Mouse (Mus musculus): ENCODE measurements around the gene Kyat1. TPM values are rescaled to one million over a fixed set of nuclear protein-coding genes. Genes with fewer than 3 reads are reported as not detected.

Gene Kyat1
- polyA plus RNA-seq, 1 experiment from 2014 or later: 9.6 TPM

GRCm38 (mm10) chr2:30236426-30237198 is 31.0 kb upstream of the Kyat1 start:
- WGBS: 6% methylated on average over 18 of the region's 18 CpGs
- peak overlapping the region; percentile 52; the same call in 1 of the 2 replicates for H3K27ac ChIP-seq (ENCODE audit: low read depth, low read length)
- peak; percentile 90 for DNase-seq (ENCODE audit: low spot score, missing footprints)
- peaks cover 9% of the 10 kb centered on the region; the same call in 1 of the 2 replicates for H3K36me3 ChIP-seq (ENCODE audit: control insufficient read depth, insufficient read depth, low read length)
- ATAC-seq (ENCODE audit: low FRiP score): peak; percentile 14
- H3K4me1 ChIP-seq (ENCODE audit: control insufficient read depth, insufficient read depth, low read length): peaks cover 15% of the 10 kb centered on the region
- no peaks in the 10 kb centered on the region for H3K27me3 ChIP-seq (ENCODE audit: control insufficient read depth, insufficient read depth, low read length)
- H3K4me2 ChIP-seq: peak overlapping the region; percentile 67
- H3K9ac ChIP-seq (ENCODE audit: low read length): peak overlapping the region; percentile 81
- H3K4me3 ChIP-seq (ENCODE audit: low read depth, low read length): peak overlapping the region; percentile 58
- H3K9me3 ChIP-seq (ENCODE audit: control insufficient read depth, low read length): no peaks in the 10 kb centered on the region

- no peaks in the 10 kb centered on the region for H3K27me3 ChIP-seq (ENCODE audit: control insufficient read depth, insufficient read depth, low read length)
- no peak overlapping the region for H3K4me3 ChIP-seq (ENCODE audit: low read depth, low read length)
- no peak for ATAC-seq (ENCODE audit: low FRiP score)
- no peak overlapping the region for H3K27ac ChIP-seq (ENCODE audit: low read depth, low read length)
- H3K4me2 ChIP-seq: no peak overlapping the region
- peaks cover 15% of the 10 kb centered on the region for H3K4me1 ChIP-seq (ENCODE audit: control insufficient read depth, insufficient read depth, low read length)
- no peak overlapping the region for H3K9ac ChIP-seq (ENCODE audit: low read length)
- peaks cover 4% of the 10 kb centered on the region; the same call in 1 of the 2 replicates for H3K36me3 ChIP-seq (ENCODE audit: control insufficient read depth, insufficient read depth, low read length)
- 84% methylated on average over 5 of the region's 5 CpGs for WGBS
- DNase-seq (ENCODE audit: low spot score, missing footprints): no peak
- no peaks in the 10 kb centered on the region for H3K9me3 ChIP-seq (ENCODE audit: control insufficient read depth, low read length)
These were observed 29.9 kb upstream of the Kyat1 start for GRCm38 (mm10) chr2:30235593-30235992.

- Histone ChIP-seq H3K9ac (ENCODE audit: low read length) (no peak overlapping the region), H3K27ac (ENCODE audit: low read depth, low read length) (no peak overlapping the region), H3K4me2 (no peak overlapping the region), H3K9me3 (ENCODE audit: control insufficient read depth, low read length) (no peaks in the 10 kb centered on the region), H3K4me3 (ENCODE audit: low read depth, low read length) (no peak overlapping the region), H3K4me1 (ENCODE audit: control insufficient read depth, insufficient read depth, low read length) (no peaks in the 10 kb centered on the region), H3K36me3 (ENCODE audit: control insufficient read depth, insufficient read depth, low read length) (no peaks in the 10 kb centered on the region), H3K27me3 (ENCODE audit: control insufficient read depth, insufficient read depth, low read length) (no peaks in the 10 kb centered on the region)
- WGBS: 94% methylated on average over 5 of the region's 5 CpGs
- ATAC-seq (ENCODE audit: low FRiP score) (no peak), DNase-seq (ENCODE audit: low spot score, missing footprints) (no peak)
These were observed 10.6 kb upstream of the Kyat1 start for GRCm38 (mm10) chr2:30216293-30216692.

- ATAC-seq (ENCODE audit: low FRiP score): no peak
- Histone ChIP-seq H3K9me3 (ENCODE audit: control insufficient read depth, low read length) (no peaks in the 10 kb centered on the region), H3K4me1 (ENCODE audit: control insufficient read depth, insufficient read depth, low read length) (no peaks in the 10 kb centered on the region), H3K36me3 (ENCODE audit: control insufficient read depth, insufficient read depth, low read length) (no peaks in the 10 kb centered on the region), H3K27me3 (ENCODE audit: control insufficient read depth, insufficient read depth, low read length) (no peaks in the 10 kb centered on the region), H3K9ac (ENCODE audit: low read length) (no peak overlapping the region), H3K4me3 (ENCODE audit: low read depth, low read length) (no peak overlapping the region), H3K27ac (ENCODE audit: low read depth, low read length) (no peak overlapping the region), H3K4me2 (no peak overlapping the region)
- 84% methylated on average over 6 of the region's 6 CpGs for WGBS
- DNase-seq (ENCODE audit: low spot score, missing footprints): no peak
These were observed 9.8 kb upstream of the Kyat1 start for GRCm38 (mm10) chr2:30215493-30215892.

- H3K36me3 ChIP-seq (ENCODE audit: control insufficient read depth, insufficient read depth, low read length): no peaks in the 10 kb centered on the region
- H3K4me1 ChIP-seq (ENCODE audit: control insufficient read depth, insufficient read depth, low read length): no peaks in the 10 kb centered on the region
- WGBS: 91% methylated on average over 3 of the region's 3 CpGs
- no peak overlapping the region for H3K9ac ChIP-seq (ENCODE audit: low read length)
- H3K27ac ChIP-seq (ENCODE audit: low read depth, low read length): no peak overlapping the region
- H3K4me3 ChIP-seq (ENCODE audit: low read depth, low read length): no peak overlapping the region
- ATAC-seq (ENCODE audit: low FRiP score): no peak
- no peak for DNase-seq (ENCODE audit: low spot score, missing footprints)
- no peaks in the 10 kb centered on the region for H3K9me3 ChIP-seq (ENCODE audit: control insufficient read depth, low read length)
- no peak overlapping the region for H3K4me2 ChIP-seq
- H3K27me3 ChIP-seq (ENCODE audit: control insufficient read depth, insufficient read depth, low read length): no peaks in the 10 kb centered on the region
These were observed 9.1 kb upstream of the Kyat1 start for GRCm38 (mm10) chr2:30214745-30215144.

- Histone ChIP-seq H3K4me1 (ENCODE audit: control insufficient read depth, insufficient read depth, low read length) (no peaks in the 10 kb centered on the region), H3K4me2 (no peak overlapping the region), H3K27ac (ENCODE audit: low read depth, low read length) (no peak overlapping the region), H3K4me3 (ENCODE audit: low read depth, low read length) (no peak overlapping the region), H3K9me3 (ENCODE audit: control insufficient read depth, low read length) (no peaks in the 10 kb centered on the region), H3K27me3 (ENCODE audit: control insufficient read depth, insufficient read depth, low read length) (no peaks in the 10 kb centered on the region), H3K9ac (ENCODE audit: low read length) (no peak overlapping the region), H3K36me3 (ENCODE audit: control insufficient read depth, insufficient read depth, low read length) (no peaks in the 10 kb centered on the region)
- WGBS: 90% methylated on average over 1 of the region's 1 CpGs
- DNase-seq (ENCODE audit: low spot score, missing footprints): no peak
- ATAC-seq (ENCODE audit: low FRiP score): no peak
These were observed 7.3 kb upstream of the Kyat1 start for GRCm38 (mm10) chr2:30212951-30213350.

GRCm38 (mm10) chr2:30212169-30212545 is 6.5 kb upstream of the Kyat1 start:
- Histone ChIP-seq H3K27me3 (ENCODE audit: control insufficient read depth, insufficient read depth, low read length) (no peaks in the 10 kb centered on the region), H3K9ac (ENCODE audit: low read length) (no peak overlapping the region), H3K4me1 (ENCODE audit: control insufficient read depth, insufficient read depth, low read length) (no peaks in the 10 kb centered on the region), H3K4me2 (no peak overlapping the region), H3K9me3 (ENCODE audit: control insufficient read depth, low read length) (no peaks in the 10 kb centered on the region), H3K36me3 (ENCODE audit: control insufficient read depth, insufficient read depth, low read length) (no peaks in the 10 kb centered on the region), H3K27ac (ENCODE audit: low read depth, low read length) (no peak overlapping the region), H3K4me3 (ENCODE audit: low read depth, low read length) (no peak overlapping the region)
- 78% methylated on average over 4 of the region's 4 CpGs for WGBS
- ATAC-seq (ENCODE audit: low FRiP score) (no peak), DNase-seq (ENCODE audit: low spot score, missing footprints) (no peak)

- Histone ChIP-seq H3K27ac (ENCODE audit: low read depth, low read length) (no peak overlapping the region), H3K36me3 (ENCODE audit: control insufficient read depth, insufficient read depth, low read length) (no peaks in the 10 kb centered on the region), H3K27me3 (ENCODE audit: control insufficient read depth, insufficient read depth, low read length) (no peaks in the 10 kb centered on the region), H3K4me2 (no peak overlapping the region), H3K4me1 (ENCODE audit: control insufficient read depth, insufficient read depth, low read length) (no peaks in the 10 kb centered on the region; the same call in 1 of the 2 replicates), H3K4me3 (ENCODE audit: low read depth, low read length) (no peak overlapping the region), H3K9me3 (ENCODE audit: control insufficient read depth, low read length) (no peaks in the 10 kb centered on the region), H3K9ac (ENCODE audit: low read length) (no peak overlapping the region)
- WGBS: 71% methylated on average over 6 of the region's 6 CpGs
- DNase-seq (ENCODE audit: low spot score, missing footprints) (no peak), ATAC-seq (ENCODE audit: low FRiP score) (no peak)
These were observed 5.9 kb upstream of the Kyat1 start for GRCm38 (mm10) chr2:30211408-30212168.

GRCm38 (mm10) chr2:30207886-30208285 is 2.2 kb upstream of the Kyat1 start:
- Histone ChIP-seq H3K4me3 (ENCODE audit: low read depth, low read length) (no peak overlapping the region), H3K36me3 (ENCODE audit: control insufficient read depth, insufficient read depth, low read length) (no peaks in the 10 kb centered on the region), H3K27me3 (ENCODE audit: control insufficient read depth, insufficient read depth, low read length) (no peaks in the 10 kb centered on the region), H3K4me2 (no peak overlapping the region), H3K9ac (ENCODE audit: low read length) (no peak overlapping the region), H3K27ac (ENCODE audit: low read depth, low read length) (no peak overlapping the region), H3K4me1 (ENCODE audit: control insufficient read depth, insufficient read depth, low read length) (peaks cover 12% of the 10 kb centered on the region), H3K9me3 (ENCODE audit: control insufficient read depth, low read length) (no peaks in the 10 kb centered on the region)
- ATAC-seq (ENCODE audit: low FRiP score) (no peak), DNase-seq (ENCODE audit: low spot score, missing footprints) (no peak)
- WGBS: 70% methylated on average over 5 of the region's 5 CpGs

Data from midbrain, embryonic 11.5 days (tissue).